Mouse (Mus musculus): ENCODE measurements around the gene Slc30a1.

DNA sequence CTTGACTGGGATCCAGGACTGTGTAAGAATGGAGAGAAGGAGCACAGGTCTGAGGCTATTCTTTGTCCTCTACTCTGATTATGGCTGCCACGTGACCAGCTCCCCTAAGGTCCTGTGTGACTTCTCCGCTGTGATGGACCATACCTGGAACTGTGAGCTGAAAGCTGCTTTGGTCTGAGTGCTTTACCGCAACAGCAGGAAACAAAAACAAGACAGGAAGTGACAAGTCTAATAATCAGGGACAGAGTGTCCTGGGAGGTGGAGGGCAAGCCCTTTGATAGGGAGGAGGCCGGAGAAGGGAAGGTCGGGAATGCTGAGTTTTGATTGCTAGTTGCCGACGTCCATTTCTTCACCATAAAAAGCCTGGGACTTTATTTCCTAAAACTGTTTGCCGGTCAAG lies 22.5 kb downstream of the Slc30a1 start:
- TF ChIP-seq CTCF (IDR thresholded peaks at IDR 0.05; ENCODE audit: extremely low read depth, insufficient read length, insufficient replicate concordance, low read depth, low read length), result no peak
- TF ChIP-seq POLR2A (IDR thresholded peaks at IDR 0.05; ENCODE audit: low read depth, low read length), result no peak

Data from small intestine, adult 2 months (tissue).